Mouse (Mus musculus) ES-E14 (cell line): ENCODE measurements at regions not wholly inside any gene's neighbourhood (a gene's known extent, or its start where the extent isn't known, plus 50 kb on each side); places are given as distances from the start of the nearest gene placed in this dataset.

Experiments
- DNase-seq: peaks from one replicate; pipeline ENCODE4 v3.0.0-alpha.2; 2013; ENCODE audit warnings: low read depth, low spot score
- H3K27ac ChIP-seq: 2 replicates; pipeline ENCODE4 v1.5.1; 2012; ENCODE audit warnings: low read depth, mild to moderate bottlenecking, low read length, moderate library complexity, mixed read lengths; ENCODE audit not compliant: poor library complexity, insufficient read depth, severe bottlenecking
- H3K36me3 ChIP-seq: 2 replicates; pipeline ENCODE4 v1.6.1; 2012; ENCODE audit warnings: mild to moderate bottlenecking, low read length, moderate library complexity, mixed read lengths; ENCODE audit not compliant: control insufficient read depth, poor library complexity, insufficient read depth, severe bottlenecking
- H3K4me1 ChIP-seq, 2 experiments: fragments of 150-350 bp in 1 of 2; sonication (generic) in 1 of 2; 2 replicates each; pipeline ENCODE4 v1.6.1; 2012; ENCODE audit warnings: low read length in 2 of 2, mild to moderate bottlenecking in 1 of 2, mixed read lengths in 1 of 2; ENCODE audit not compliant: control insufficient read depth in 2 of 2, insufficient read depth in 2 of 2, poor library complexity in 1 of 2
- H3K4me3 ChIP-seq, 2 experiments: fragments of 150-350 bp in 1 of 2; sonication (generic) in 1 of 2; 2 replicates each; pipeline ENCODE4 v1.5.1; 2012; ENCODE audit warnings: low read length in 2 of 2, low read depth in 1 of 2, mild to moderate bottlenecking in 1 of 2, mixed read lengths in 1 of 2; ENCODE audit not compliant: insufficient read depth in 1 of 2, poor library complexity in 1 of 2, severe bottlenecking in 1 of 2
- H3K9ac ChIP-seq: 2 replicates; pipeline ENCODE4 v1.6.1; 2012; ENCODE audit warnings: low read depth, mild to moderate bottlenecking, low read length, mixed read lengths; ENCODE audit not compliant: poor library complexity, insufficient read depth, severe bottlenecking
- H3K9me3 ChIP-seq: fragments of 150-350 bp; sonication (generic); 2 replicates; pipeline ENCODE4 v1.6.1; 2012; ENCODE audit warnings: low read depth, mild to moderate bottlenecking, low read length; ENCODE audit not compliant: control insufficient read depth, insufficient read depth
- CHD2 ChIP-seq: IDR thresholded peaks from 2 replicates; pipeline ENCODE4 v1.6.1; 2014; ENCODE audit warnings: mild to moderate bottlenecking, low read depth, low read length, inconsistent platforms
- HCFC1 ChIP-seq: IDR thresholded peaks from 2 replicates; pipeline ENCODE4 v1.6.1; 2012; ENCODE audit warnings: low read length, inconsistent platforms, borderline replicate concordance; ENCODE audit not compliant: insufficient read depth
- MAFK ChIP-seq: IDR thresholded peaks from 2 replicates; pipeline ENCODE4 v1.6.1; 2014; ENCODE audit warnings: mild to moderate bottlenecking, low read depth, low read length, inconsistent platforms; ENCODE audit not compliant: insufficient read depth
- ZC3H11A ChIP-seq: IDR thresholded peaks from 2 replicates; pipeline ENCODE4 v1.6.1; 2012; ENCODE audit warnings: low read depth, mild to moderate bottlenecking, inconsistent platforms, low read length, borderline replicate concordance
- ZNF384 ChIP-seq: IDR thresholded peaks from 2 replicates; pipeline ENCODE4 v1.6.1; 2012; ENCODE audit warnings: low read depth, low read length, inconsistent platforms
- in situ Hi-C, 2 experiments: fragments of 600-800 bp; cut with MboI; formaldehyde crosslinking; loops; one replicate each; pipeline ENCODE4 v1.15.1; 2025; ENCODE audit warnings: low sequenced_read_pairs in 2 of 2, inconsistent platforms in 1 of 2; ENCODE audit not compliant: unreplicated experiment in 2 of 2

GRCm38 (mm10) chr5:99099727-99100116, 62.6 kb upstream of the Prkg2 start:
- H3K9me3 ChIP-seq: no peaks in the 10 kb centered on the region
- no peak for DNase-seq
- no peaks in the 10 kb centered on the region for H3K36me3 ChIP-seq
- H3K4me3 ChIP-seq: no peak overlapping the region
- no peak overlapping the region for H3K9ac ChIP-seq
- H3K27ac ChIP-seq: no peak overlapping the region
- H3K4me1 ChIP-seq: no peaks in the 10 kb centered on the region
- TF ChIP-seq HCFC1 (no peak), ZNF384 (no peak), MAFK (no peak), CHD2 (no peak), ZC3H11A (no peak)
- in situ Hi-C loops: no loop called here

GRCm38 (mm10) chr5:99099014-99099726, 62.0 kb upstream of the Prkg2 start:
- Histone ChIP-seq H3K27ac (no peak overlapping the region), H3K4me3 (no peak overlapping the region), H3K9ac (no peak overlapping the region), H3K9me3 (no peaks in the 10 kb centered on the region), H3K4me1 (no peaks in the 10 kb centered on the region), H3K36me3 (no peaks in the 10 kb centered on the region)
- DNase-seq: no peak
- no peak for TF ChIP-seq CHD2
- no peak for TF ChIP-seq ZC3H11A
- TF ChIP-seq ZNF384: no peak
- TF ChIP-seq HCFC1: no peak
- TF ChIP-seq MAFK: no peak
- in situ Hi-C loops: no loop called here
